ENCODE assay signal across 11 mouse cellular contexts in genomic region chr12:75893392-75893791, GRCm38 (mm10).
A peak's percentile ranks its signal among the peaks of the same experiment; 100 is the strongest.
DNase-seq lines count a peak whose midpoint lies in the region; ATAC-seq and TF ChIP-seq lines count a peak whose summit lies in the region.
"Had no signal": no experiment of that assay in that cellular context is flagged by ENCODE, and none has a peak within 500 bp of the region (broad histone marks: within the 10 kb centered on the region; RNA-seq: fewer than 3 reads in every experiment).

No protein-coding gene starts in this region.

- peak; percentile 72 for TF ChIP-seq CTCF in layer of hippocampus, adult 2 months (conservative IDR thresholded peaks at IDR 0.05)
- TF ChIP-seq CTCF in bone marrow macrophage, adult 2 months (IDR thresholded peaks at IDR 0.05; ENCODE audit: low read depth, low read length): peak; percentile 25; the same call in 1 of the 2 replicates

- H3K27ac ChIP-seq in layer of hippocampus, adult 2 months: no peak overlapping the region
- no peak overlapping the region for H3K27ac ChIP-seq in bone marrow macrophage, adult 2 months (ENCODE audit: insufficient read depth, low read depth, low read length)
- no peak overlapping the region for H3K27ac ChIP-seq in forebrain, embryonic 11.5 days (ENCODE audit: low read depth, low read length)
- H3K27ac ChIP-seq: embryonic facial prominence, embryonic 12.5 days; midbrain, embryonic 15.5 days had no signal

- ATAC-seq in forebrain, embryonic 11.5 days (replicated peaks; ENCODE audit: low FRiP score): no peak
- no peak for ATAC-seq in frontal cortex, adult (ENCODE audit: low TSS enrichment)
- ATAC-seq: midbrain, embryonic 15.5 days had no signal

- peaks cover 5% of the 10 kb centered on the region; the same call in 1 of the 2 replicates for H3K36me3 ChIP-seq in forebrain, embryonic 11.5 days (ENCODE audit: control insufficient read depth, insufficient read depth, low read length)
- H3K36me3 ChIP-seq: midbrain, embryonic 15.5 days had no signal

- no peaks in the 10 kb centered on the region for H3K9me3 ChIP-seq in forebrain, embryonic 11.5 days (ENCODE audit: control insufficient read depth, low read length)
- H3K9me3 ChIP-seq: embryonic facial prominence, embryonic 12.5 days; midbrain, embryonic 15.5 days had no signal

- WGBS in forebrain, embryonic 11.5 days: 82% methylated on average over 5 of the region's 5 CpGs

- H3K4me3 ChIP-seq in layer of hippocampus, adult 2 months: no peak overlapping the region
- no peak overlapping the region for H3K4me3 ChIP-seq in bone marrow macrophage, adult 2 months (ENCODE audit: insufficient read depth, low read length)
- no peak overlapping the region for H3K4me3 ChIP-seq in forebrain, embryonic 11.5 days (ENCODE audit: low read depth, low read length)
- H3K4me3 ChIP-seq: embryonic facial prominence, embryonic 12.5 days; midbrain, embryonic 15.5 days had no signal

- no peaks in the 10 kb centered on the region for H3K4me1 ChIP-seq in bone marrow macrophage, adult 2 months (ENCODE audit: control insufficient read depth, insufficient read depth, low read length)
- no peaks in the 10 kb centered on the region for H3K4me1 ChIP-seq in forebrain, embryonic 11.5 days (replicated peaks; ENCODE audit: control insufficient read depth, insufficient read depth, low read length)
- H3K4me1 ChIP-seq: embryonic facial prominence, embryonic 12.5 days; midbrain, embryonic 15.5 days had no signal

- H3K4me2 ChIP-seq in forebrain, embryonic 11.5 days (ENCODE audit: low read depth, low read length, severe bottlenecking): no peak overlapping the region
- H3K4me2 ChIP-seq: embryonic facial prominence, embryonic 12.5 days; midbrain, embryonic 15.5 days had no signal

- H3K27me3 ChIP-seq in forebrain, embryonic 11.5 days (ENCODE audit: control insufficient read depth, insufficient read depth, low read length): no peaks in the 10 kb centered on the region
- H3K27me3 ChIP-seq: embryonic facial prominence, embryonic 12.5 days; midbrain, embryonic 15.5 days had no signal

- H3K9ac ChIP-seq in forebrain, embryonic 11.5 days (ENCODE audit: low read length): no peak overlapping the region
- H3K9ac ChIP-seq: embryonic facial prominence, embryonic 12.5 days; midbrain, embryonic 15.5 days had no signal

- no peak for TF ChIP-seq POLR2A in bone marrow macrophage, adult 2 months (IDR thresholded peaks at IDR 0.05; ENCODE audit: borderline replicate concordance, low read depth, low read length)

- peak; percentile 15 to 68 for DNase-seq in adrenal gland, adult (ENCODE audit: inconsistent age in 2 of 2, low spot score in 1 of 2)
- DNase-seq in adrenal gland, adult 2 months: no peak
- no peak for DNase-seq in layer of hippocampus, adult 2 months (ENCODE audit: low spot score in 2 of 2)
- DNase-seq in layer of hippocampus, adult 18-20 months (ENCODE audit: low spot score in 2 of 2): no peak
- peak; percentile 71 for DNase-seq in lung, postnatal 36 days
- no peak for DNase-seq in forebrain, embryonic 11.5 days (ENCODE audit: low spot score)
- DNase-seq: left cerebral cortex, postnatal 4 days had no signal

Comparison
In these comparisons a context has a peak if more than half of its experiments do, and no peak if none do; other contexts are left out.
1. DNase-seq: peak in adrenal gland, adult (2 of 2) and lung, postnatal 36 days (single experiment); none in adrenal gland, adult 2 months (single experiment), layer of hippocampus, adult 2 months (0 of 2), layer of hippocampus, adult 18-20 months (0 of 2) and forebrain, embryonic 11.5 days (single experiment).